Mouse (Mus musculus) CH12.LX (cell line): Measurements from ENCODE around the gene Rp9. TPM values are rescaled to one million over a fixed set of nuclear protein-coding genes. Genes with fewer than 3 reads are reported as not detected.
A peak's percentile ranks its signal among the peaks of the same experiment; 100 is the strongest.

Source experiments
- DNase-seq: peaks from one replicate; pipeline ENCODE4 v3.0.0-alpha.2; 2013; ENCODE audit errors: extremely low read depth
- H3K27ac ChIP-seq: 2 replicates; pipeline ENCODE4 v1.5.1; 2012; ENCODE audit warnings: low read depth, mild to moderate bottlenecking, control low read depth, moderate library complexity; ENCODE audit not compliant: insufficient read depth
- H3K27me3 ChIP-seq: replicated peaks from 2 replicates; pipeline ENCODE3; 2012; ENCODE audit warnings: inconsistent platforms
- H3K36me3 ChIP-seq, 2 experiments: replicated peaks in 1 of 2; 2 replicates each; pipeline versions ENCODE3 to v1.6.1; 2012; ENCODE audit warnings: inconsistent platforms in 1 of 2, low read length in 1 of 2, mild to moderate bottlenecking in 1 of 2, mixed read lengths in 1 of 2, moderate library complexity in 1 of 2; ENCODE audit not compliant: control insufficient read depth in 1 of 2, insufficient read depth in 1 of 2
- H3K4me1 ChIP-seq, 2 experiments: 2 replicates each; pipeline ENCODE4 v1.6.1; 2012; ENCODE audit warnings: inconsistent platforms in 1 of 2, moderate library complexity in 1 of 2; ENCODE audit not compliant: insufficient read depth in 2 of 2, control insufficient read depth in 1 of 2
- H3K4me2 ChIP-seq: 2 replicates; pipeline ENCODE4 v1.6.1; 2012; ENCODE audit warnings: low read depth, mild to moderate bottlenecking, control low read depth; ENCODE audit not compliant: poor library complexity, insufficient read depth, severe bottlenecking
- H3K4me3 ChIP-seq, 3 experiments: fragments of 150-350 bp in 1 of 3; sonication (generic) in 1 of 3; replicated peaks in 1 of 3; 2 replicates each; pipeline versions ENCODE3 to v1.5.1; 2011 to 2012; ENCODE audit warnings: low read depth in 2 of 3, low read length in 2 of 3, mild to moderate bottlenecking in 2 of 3, moderate library complexity in 2 of 3, control low read depth in 1 of 3, improper control_type of control experiment in 1 of 3, inconsistent platforms in 1 of 3, mixed read lengths in 1 of 3; ENCODE audit not compliant: poor library complexity in 1 of 3
- H3K79me2 ChIP-seq: replicated peaks from 2 replicates; pipeline ENCODE4 v1.6.1; 2012; ENCODE audit warnings: mild to moderate bottlenecking, moderate library complexity; ENCODE audit not compliant: control insufficient read depth, poor library complexity, insufficient read depth, severe bottlenecking; ENCODE audit errors: extremely low read depth
- H3K9ac ChIP-seq: 2 replicates; pipeline ENCODE4 v1.6.1; 2012; ENCODE audit warnings: low read depth, mild to moderate bottlenecking, control low read depth, moderate library complexity; ENCODE audit not compliant: insufficient read depth
- H3K9me3 ChIP-seq: replicated peaks from 2 replicates; pipeline ENCODE3; 2012; ENCODE audit warnings: low read length, inconsistent platforms, mixed read lengths
- CTCF ChIP-seq, 2 experiments: IDR thresholded peaks in 1 of 2; conservative IDR thresholded peaks in 1 of 2; 2 replicates each; pipeline ENCODE4 v1.5.1; 2011 to 2012; ENCODE audit warnings: low read depth in 2 of 2, low read length in 2 of 2, improper control_type of control experiment in 1 of 2, inconsistent platforms in 1 of 2, mild to moderate bottlenecking in 1 of 2, moderate library complexity in 1 of 2
- ELF1 ChIP-seq: IDR thresholded peaks from 2 replicates; pipeline ENCODE4 v1.6.1; 2014; ENCODE audit warnings: low read depth, mild to moderate bottlenecking, inconsistent platforms, low read length, improper control_type of control experiment
- MAZ ChIP-seq: IDR thresholded peaks from 2 replicates; pipeline ENCODE4 v1.6.1; 2012; ENCODE audit warnings: low read depth, mild to moderate bottlenecking, inconsistent platforms, low read length, improper control_type of control experiment, moderate library complexity
- PAX5 ChIP-seq: IDR thresholded peaks from 2 replicates; pipeline ENCODE4 v1.6.1; 2012; ENCODE audit warnings: low read length, inconsistent platforms, mixed read lengths
- POLR2AphosphoS2 ChIP-seq: IDR thresholded peaks from 2 replicates; pipeline ENCODE4 v1.6.1; 2011; ENCODE audit warnings: low read depth, low read length, improper control_type of control experiment
- RAD21 ChIP-seq: IDR thresholded peaks from 2 replicates; pipeline ENCODE4 v1.6.1; 2011; ENCODE audit warnings: low read depth, mild to moderate bottlenecking, low read length, improper control_type of control experiment, moderate library complexity
- UBTF ChIP-seq: IDR thresholded peaks from 2 replicates; pipeline ENCODE4 v1.6.1; 2012; ENCODE audit warnings: low read depth, mild to moderate bottlenecking, inconsistent platforms, low read length, improper control_type of control experiment, moderate library complexity
- ZKSCAN1 ChIP-seq: IDR thresholded peaks from 2 replicates; pipeline ENCODE4 v1.6.1; 2012; ENCODE audit warnings: low read depth, inconsistent platforms, low read length, improper control_type of control experiment, borderline replicate concordance
- ZNF384 ChIP-seq: IDR thresholded peaks from 2 replicates; pipeline ENCODE4 v1.6.1; 2012; ENCODE audit warnings: low read depth, low read length, improper control_type of control experiment, inconsistent platforms
- dilution Hi-C: fragments of 300-500 bp; cut with MboI; formaldehyde crosslinking; loops from 2 replicates; pipeline ENCODE4 v1.14.3; 2020; ENCODE audit warnings: low sequenced_read_pairs; ENCODE audit not compliant: extremely low pct_unique_long_range_greater_than_20kb, extremely low pct_ligation_motif_present
- in situ Hi-C: fragments of 300-500 bp; cut with MboI; formaldehyde crosslinking; loops from 3 replicates; pipeline ENCODE4 v1.14.3; 2019; ENCODE audit warnings: low sequenced_read_pairs, low pct_ligation_motif_present, low pct_unique_long_range_greater_than_20kb, mixed read lengths
- polyA plus RNA-seq: library from polyadenylated mRNA; unstranded; fragments of >175 nt; gene quantifications from 2 replicates; pipeline ENCODE4 v1.2.1, GENCODE M21; 2012; ENCODE audit warnings: low read depth; ENCODE audit not compliant: insufficient read length
- total RNA-seq, 2 experiments: library from RNA; depleted of rRNA; stranded (reverse); fragments of 300-350 nt in 1 of 2; fragments of >200 nt in 1 of 2; gene quantifications; 2 replicates each; pipeline ENCODE4 v1.2.3; 2012 to 2014

Gene Rp9
- total and polyA plus RNA-seq, 3 experiments: 64.2 to 86.9 (median 85.0) TPM

GRCm38 (mm10) chr9:22495133-22495532 lies 25.6 kb upstream of the Rp9 start:
- Histone ChIP-seq H3K79me2 (no peaks in the 10 kb centered on the region), H3K27me3 (no peaks in the 10 kb centered on the region), H3K9ac (no peak overlapping the region), H3K9me3 (peaks cover 3% of the 10 kb centered on the region), H3K4me1 (peaks cover 0 to 2% of the 10 kb centered on the region in 2 experiments; a peak in 1 of 4 replicates), H3K4me2 (no peak overlapping the region), H3K36me3 (peaks cover 5 to 6% of the 10 kb centered on the region in 2 experiments), H3K4me3 (no peak overlapping the region), H3K27ac (no peak overlapping the region)
- DNase-seq: no peak
- dilution Hi-C loops: no loop called here
- TF ChIP-seq ZKSCAN1 (no peak), CTCF (conservative IDR thresholded peaks at IDR 0.05 in 1 of 2, IDR thresholded peaks at IDR 0.05 in 1 of 2; ENCODE audit: low read depth in 2 of 2, low read length in 2 of 2) (peak in 1 of 2 experiments; percentile 19; a peak in 2 of 4 replicates)
- in situ Hi-C loops: no loop called here

DNA sequence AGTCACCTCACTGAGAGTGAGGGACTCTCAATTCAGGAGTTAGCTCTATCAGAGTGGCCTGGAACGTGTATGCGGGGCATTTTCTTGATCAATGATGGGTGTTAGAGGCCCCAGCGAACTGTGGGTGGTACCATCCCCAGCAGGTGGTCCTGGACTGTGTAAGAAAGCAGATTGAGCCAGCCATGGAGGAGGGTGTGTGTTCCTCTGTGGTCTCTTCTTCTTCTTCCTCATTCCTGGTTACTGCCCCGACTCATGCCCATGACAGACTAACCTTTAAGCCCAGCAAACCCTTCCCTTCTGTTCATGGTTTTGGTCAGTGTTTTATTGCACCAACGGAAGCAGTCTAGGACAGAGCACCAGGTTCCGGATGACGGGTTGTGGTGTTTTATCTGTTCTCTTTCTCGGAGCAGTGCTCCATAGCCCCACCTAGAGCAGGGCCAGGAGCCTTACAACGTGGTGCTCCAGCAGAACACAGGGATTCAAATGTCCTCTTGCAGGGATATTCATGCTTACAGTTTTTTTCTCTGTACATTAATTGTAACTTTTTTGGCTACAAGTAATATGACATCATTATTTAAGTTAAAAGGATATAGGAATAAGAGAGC lies 24.8 kb upstream of the Rp9 start:
- no peak for DNase-seq
- dilution Hi-C loops: no loop called here

GRCm38 (mm10) chr9:22488963-22489362 lies 19.4 kb upstream of the Rp9 start:
- Histone ChIP-seq H3K4me2 (no peak overlapping the region), H3K27me3 (no peaks in the 10 kb centered on the region), H3K9me3 (no peaks in the 10 kb centered on the region), H3K27ac (no peak overlapping the region), H3K36me3 (no peaks in the 10 kb centered on the region), H3K4me1 (no peaks in the 10 kb centered on the region), H3K9ac (no peak overlapping the region), H3K4me3 (no peak overlapping the region), H3K79me2 (no peaks in the 10 kb centered on the region)
- in situ Hi-C loops (no loop called here), dilution Hi-C loops (no loop called here)
- TF ChIP-seq POLR2AphosphoS2: no peak
- no peak for TF ChIP-seq MAZ
- no peak for TF ChIP-seq PAX5
- no peak for TF ChIP-seq ZNF384
- DNase-seq: no peak

More for the DNA sequence above, 24.8 kb upstream of the Rp9 start:
- H3K27ac ChIP-seq: no peak overlapping the region
- H3K9ac ChIP-seq: no peak overlapping the region
- no peaks in the 10 kb centered on the region for H3K79me2 ChIP-seq
- H3K9me3 ChIP-seq: peaks cover 3% of the 10 kb centered on the region
- H3K4me2 ChIP-seq: no peak overlapping the region
- H3K4me1 ChIP-seq: no peaks in the 10 kb centered on the region
- peaks cover 0 to 2% of the 10 kb centered on the region in 2 experiments for H3K36me3 ChIP-seq
- H3K4me3 ChIP-seq: no peak overlapping the region
- in situ Hi-C loops: no loop called here
- no peaks in the 10 kb centered on the region for H3K27me3 ChIP-seq
- TF ChIP-seq UBTF (no peak), ELF1 (no peak), CTCF (conservative IDR thresholded peaks at IDR 0.05 in 1 of 2, IDR thresholded peaks at IDR 0.05 in 1 of 2; ENCODE audit: low read depth in 2 of 2, low read length in 2 of 2) (no peak), RAD21 (no peak)
